Mouse (Mus musculus) lung, embryonic 15.5 days (tissue): ENCODE data around the gene Armc6. TPM values are rescaled to one million over a fixed set of nuclear protein-coding genes. Genes with fewer than 3 reads are reported as not detected.

Experiments used
- ATAC-seq: fragments of 200-750 bp; cut with Nextera tagmentation; 2 replicates; pipeline ENCODE4 v1.8.0; 2017; ENCODE audit warnings: moderate number of reproducible peaks, borderline replicate concordance; ENCODE audit not compliant: low FRiP score, low TSS enrichment; ENCODE audit errors: extremely low read depth
- H3K27ac ChIP-seq: fragments of 300-500 bp; sonication (generic); 2 replicates; pipeline ENCODE4 v1.5.1; 2015; ENCODE audit warnings: moderate library complexity, mild to moderate bottlenecking, inconsistent platforms
- H3K27me3 ChIP-seq: fragments of 300-500 bp; sonication (generic); 2 replicates; pipeline ENCODE4 v1.6.1; 2015; ENCODE audit warnings: inconsistent platforms
- H3K36me3 ChIP-seq: fragments of 300-500 bp; sonication (generic); 2 replicates; pipeline ENCODE4 v1.6.1; 2015; ENCODE audit warnings: inconsistent platforms
- H3K4me1 ChIP-seq: fragments of 300-500 bp; sonication (generic); 2 replicates; pipeline ENCODE4 v1.6.1; 2015; ENCODE audit warnings: inconsistent platforms
- H3K4me2 ChIP-seq: fragments of 300-500 bp; sonication (generic); 2 replicates; pipeline ENCODE4 v1.6.1; 2015; ENCODE audit warnings: inconsistent platforms, mild to moderate bottlenecking, moderate library complexity
- H3K4me3 ChIP-seq: fragments of 300-500 bp; sonication (generic); 2 replicates; pipeline ENCODE4 v1.5.1; 2015; ENCODE audit warnings: mild to moderate bottlenecking, inconsistent platforms
- H3K9ac ChIP-seq: fragments of 300-500 bp; sonication (generic); 2 replicates; pipeline ENCODE4 v1.6.1; 2015; ENCODE audit warnings: inconsistent platforms
- H3K9me3 ChIP-seq: fragments of 300-500 bp; sonication (generic); 2 replicates; pipeline ENCODE4 v1.6.1; 2016; ENCODE audit warnings: inconsistent platforms
- WGBS: fragments of 180-500 bp; shearing (Covaris S2); methylation state at CpG from one replicate; pipeline ENCODE4 v1.1.7; 2015; 5-methylcytosine and 5-hydroxymethylcytosine counted together
- polyA plus RNA-seq: library from polyadenylated mRNA; unstranded; fragments of >200 nt; fragmentation: Nextera tagmentation; extraction: Ambion mirVana; gene quantifications from 2 replicates; pipeline ENCODE4 v1.2.1, GENCODE M21; 2015

Gene Armc6
- polyA plus RNA-seq: 24.2 and 30.1 TPM in 2 replicates

DNA sequence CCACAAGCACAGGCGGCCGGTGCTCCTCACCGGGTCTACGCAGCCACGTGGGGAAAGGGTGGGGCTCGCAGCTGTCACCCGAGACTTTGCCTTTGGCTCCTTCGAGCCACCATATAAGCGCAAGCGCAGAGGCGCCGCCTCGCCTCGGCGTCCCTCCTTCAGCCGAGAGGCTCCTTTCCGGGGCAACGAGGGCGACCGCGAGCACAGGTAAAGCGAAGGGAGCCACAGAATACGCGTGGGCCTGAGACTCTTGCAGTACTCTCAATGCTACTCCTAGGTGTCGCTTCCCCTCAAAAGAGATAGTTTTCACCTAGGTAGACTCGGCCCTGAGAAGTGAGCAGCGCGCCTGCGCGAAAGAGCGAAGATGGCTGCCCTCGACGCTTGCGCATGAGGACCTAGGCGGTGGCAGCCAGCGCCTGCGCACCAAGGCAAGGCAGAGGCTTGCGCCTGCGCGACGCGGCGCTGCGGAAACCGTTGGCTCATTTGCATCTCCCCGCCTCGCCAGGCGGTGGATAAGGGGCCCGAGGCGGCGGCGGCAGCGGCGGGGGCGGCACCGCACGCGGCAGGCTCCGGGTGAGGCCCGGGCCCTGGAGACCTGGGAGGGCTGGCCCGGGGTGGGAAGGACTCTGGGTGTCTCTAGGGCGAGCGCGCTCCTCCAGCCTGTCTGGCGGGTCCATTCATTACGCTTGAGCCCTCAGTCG lies at the start of gene Armc6, which contains the start of gene Sugp2:
Gene Armc6 (minus strand): TSS at position 387 of the 701 bp plus-strand sequence.
Gene Sugp2 (plus strand): TSS at position 147 of the 701 bp plus-strand sequence.
- H3K27ac ChIP-seq: peak within 1 kb of the TSS; percentile 84
- peak within 1 kb of the TSS; percentile 92 for H3K4me2 ChIP-seq
- H3K9ac ChIP-seq: peak within 1 kb of the TSS; percentile 57
- H3K36me3 ChIP-seq: peaks cover 32% of the 10 kb centered on the region
- ATAC-seq: peak; percentile 98
- H3K4me1 ChIP-seq: peaks cover 22% of the 10 kb centered on the region
- H3K9me3 ChIP-seq: no peaks in the 10 kb centered on the region
- H3K4me3 ChIP-seq: peak within 1 kb of the TSS; percentile 87
- no peaks in the 10 kb centered on the region for H3K27me3 ChIP-seq
- 3% methylated on average over 67 of the region's 67 CpGs for WGBS

DNA sequence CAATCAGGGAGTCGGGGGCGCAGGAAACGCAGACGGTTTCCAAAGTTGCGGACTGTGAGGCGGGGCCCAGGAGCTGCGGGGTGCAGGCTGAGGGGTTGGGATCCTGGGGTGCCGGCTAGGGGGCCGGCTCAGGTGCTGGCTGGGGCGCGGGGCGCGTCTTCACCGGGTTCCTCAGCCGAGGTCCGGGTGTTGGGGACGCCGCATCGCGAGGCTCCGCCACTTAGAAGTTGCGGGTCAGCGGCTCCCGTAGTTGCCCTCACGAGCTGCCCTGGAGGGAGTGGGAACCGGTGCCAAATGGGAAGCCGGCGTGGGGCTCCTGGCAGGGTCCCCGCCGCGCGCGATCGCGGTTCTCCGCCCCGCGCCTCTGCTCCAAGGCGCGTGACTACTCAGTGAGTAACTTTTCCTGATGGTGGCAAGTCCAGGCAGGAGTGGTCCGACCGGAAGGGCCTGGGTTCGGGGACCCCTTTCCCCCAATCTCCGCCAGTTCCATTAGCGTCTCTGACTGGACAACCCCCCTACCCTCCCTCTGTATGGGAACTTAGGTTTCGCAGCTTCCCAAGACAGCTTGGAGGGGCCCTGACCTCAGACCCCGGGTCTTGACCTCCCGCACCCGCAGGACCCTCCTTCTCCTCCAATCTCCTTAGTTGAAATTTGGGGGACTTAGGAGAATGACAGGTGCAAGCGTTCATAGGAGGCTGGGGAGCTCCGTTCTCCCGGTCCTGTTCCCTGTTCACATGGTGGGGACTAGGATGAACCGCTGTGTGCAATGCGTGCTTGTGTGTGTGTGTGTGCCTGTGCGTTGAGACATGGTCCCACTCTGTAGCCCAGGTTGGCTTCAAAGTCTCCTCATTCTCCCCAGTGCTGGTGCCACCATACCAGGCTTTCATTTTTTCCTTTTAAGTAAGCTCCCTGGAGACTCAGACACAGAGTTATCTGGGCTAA lies 49.1 kb upstream of the Armc6 start:
- H3K9ac ChIP-seq: peak overlapping the region; percentile 89
- H3K27ac ChIP-seq: peak overlapping the region; percentile 83
- peak overlapping the region; percentile 82 for H3K4me3 ChIP-seq
- no peaks in the 10 kb centered on the region for H3K27me3 ChIP-seq
- peaks cover 27% of the 10 kb centered on the region for H3K4me1 ChIP-seq
- WGBS: under 1% methylated on average over 54 of the region's 55 CpGs
- ATAC-seq: peak; percentile 64
- peaks cover 34% of the 10 kb centered on the region for H3K36me3 ChIP-seq
- H3K9me3 ChIP-seq: no peaks in the 10 kb centered on the region
- peak overlapping the region; percentile 67 for H3K4me2 ChIP-seq

DNA sequence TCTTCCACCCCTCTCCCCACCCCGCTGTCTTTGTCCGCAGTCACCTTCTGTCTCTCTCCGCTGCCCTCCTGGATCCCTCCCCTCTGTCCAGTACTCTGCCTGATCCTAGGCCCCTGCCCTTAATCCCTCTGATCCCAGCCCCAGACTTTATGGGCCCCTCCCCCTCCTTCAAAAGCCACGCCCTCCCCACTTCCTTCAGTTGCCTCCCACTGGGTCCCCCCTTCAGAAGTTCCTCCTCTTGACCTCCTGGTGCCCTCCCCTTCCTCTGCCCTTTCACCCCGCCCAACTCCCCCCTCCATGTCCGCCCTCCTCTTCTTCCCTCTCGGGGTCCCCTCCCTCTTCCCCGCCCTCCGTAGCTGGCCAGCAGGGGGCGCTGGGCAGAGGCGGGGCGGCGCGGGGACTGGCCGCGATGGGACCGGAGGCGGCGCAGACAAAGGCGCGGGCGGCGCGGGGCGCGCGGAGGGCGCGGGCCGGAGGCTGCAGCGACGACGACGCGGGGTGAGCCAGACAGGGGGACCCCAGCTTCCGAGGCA lies 48.4 kb upstream of the Armc6 start, which contains the start of gene Homer3:
Gene Homer3 (plus strand): TSS at position 225 of the 533 bp plus-strand sequence.
- peak within 1 kb of the TSS; percentile 82 for H3K4me3 ChIP-seq
- peak within 1 kb of the TSS; percentile 89 for H3K9ac ChIP-seq
- peaks cover 29% of the 10 kb centered on the region for H3K36me3 ChIP-seq
- H3K4me1 ChIP-seq: peaks cover 33% of the 10 kb centered on the region
- no peaks in the 10 kb centered on the region for H3K27me3 ChIP-seq
- peak; percentile 93 for ATAC-seq
- H3K9me3 ChIP-seq: no peaks in the 10 kb centered on the region
- H3K27ac ChIP-seq: peak within 1 kb of the TSS; percentile 83
- H3K4me2 ChIP-seq: peak within 1 kb of the TSS; percentile 67
- 2% methylated on average over 36 of the region's 36 CpGs for WGBS

DNA sequence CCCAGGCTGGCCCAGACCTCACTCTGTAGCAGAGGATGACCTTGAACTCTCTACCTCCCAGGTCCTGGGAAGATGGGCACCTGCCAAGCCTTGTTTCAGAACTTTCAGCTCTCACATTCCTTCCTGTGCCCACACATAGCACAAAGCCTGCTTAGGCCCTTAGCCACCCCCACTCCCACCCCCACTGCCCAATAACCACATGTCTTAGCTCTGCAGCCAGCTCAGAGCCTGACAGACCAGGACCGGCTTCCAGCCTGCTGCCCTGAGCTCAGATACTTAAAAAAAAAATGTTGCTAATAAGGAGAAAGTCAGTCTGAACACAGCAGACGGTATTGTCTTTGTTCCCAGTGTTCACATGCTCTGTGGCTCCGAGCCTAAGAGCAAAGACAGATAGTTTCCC lies 46.7 kb upstream of the Armc6 start:
- Histone ChIP-seq H3K9me3 (no peaks in the 10 kb centered on the region), H3K36me3 (peaks cover 12% of the 10 kb centered on the region), H3K4me1 (peaks cover 33% of the 10 kb centered on the region), H3K27me3 (no peaks in the 10 kb centered on the region), H3K4me2 (no peak overlapping the region), H3K4me3 (no peak overlapping the region), H3K9ac (no peak overlapping the region), H3K27ac (peak overlapping the region; percentile 83)
- WGBS: 26% methylated on average over 3 of the region's 3 CpGs
- ATAC-seq: no peak

DNA sequence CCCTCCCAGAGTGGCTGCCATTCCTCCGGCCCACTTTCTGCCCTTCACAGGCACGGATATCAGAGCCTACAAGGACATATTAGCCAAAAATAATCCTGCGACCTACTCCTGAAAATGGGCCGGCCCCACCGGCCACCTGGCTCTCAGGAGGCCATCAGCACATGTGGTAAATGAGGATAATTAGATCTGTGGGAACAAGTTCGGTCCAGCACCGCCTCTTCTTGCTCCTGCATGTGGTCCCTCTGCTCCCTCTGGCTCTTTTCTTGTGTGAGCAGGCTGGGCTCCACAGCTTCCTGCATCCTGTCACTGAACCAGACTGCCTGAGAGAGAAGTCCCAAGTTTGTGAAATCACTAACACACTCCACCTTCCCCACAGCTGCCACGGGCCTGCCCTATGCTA lies 45.0 kb upstream of the Armc6 start:
- Histone ChIP-seq H3K27ac (no peak overlapping the region; the same call in 1 of the 2 replicates), H3K36me3 (no peaks in the 10 kb centered on the region), H3K9ac (no peak overlapping the region), H3K4me2 (no peak overlapping the region), H3K4me1 (peaks cover 33% of the 10 kb centered on the region), H3K9me3 (no peaks in the 10 kb centered on the region), H3K27me3 (no peaks in the 10 kb centered on the region), H3K4me3 (no peak overlapping the region)
- WGBS: 54% methylated on average over 8 of the region's 8 CpGs
- ATAC-seq: no peak

DNA sequence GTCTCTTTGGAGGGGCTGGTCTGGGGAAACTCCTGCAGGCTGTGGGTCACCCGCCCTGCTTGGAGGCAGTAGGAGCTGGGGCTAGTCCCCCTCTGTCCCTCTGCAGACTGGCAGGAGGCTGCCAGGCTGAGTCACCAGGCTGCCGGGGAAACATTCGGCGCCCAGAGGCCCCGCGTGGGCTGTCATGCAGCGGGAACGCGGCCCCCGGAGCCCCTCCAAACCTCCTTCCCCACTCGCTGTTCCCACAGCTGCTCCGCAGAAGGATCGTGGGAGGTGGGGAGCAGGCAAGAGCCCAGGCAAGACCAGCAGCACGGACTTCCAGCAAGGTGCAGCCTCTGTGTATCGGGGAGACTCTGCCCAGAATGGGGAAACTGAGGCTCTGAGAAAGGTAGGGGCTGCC lies 43.9 kb upstream of the Armc6 start:
- H3K27ac ChIP-seq: no peak overlapping the region
- peaks cover 31% of the 10 kb centered on the region for H3K4me1 ChIP-seq
- no peak for ATAC-seq
- no peaks in the 10 kb centered on the region for H3K27me3 ChIP-seq
- no peaks in the 10 kb centered on the region for H3K9me3 ChIP-seq
- WGBS: 43% methylated on average over 15 of the region's 15 CpGs
- no peak overlapping the region for H3K4me2 ChIP-seq
- no peak overlapping the region for H3K4me3 ChIP-seq
- no peaks in the 10 kb centered on the region for H3K36me3 ChIP-seq
- no peak overlapping the region for H3K9ac ChIP-seq

DNA sequence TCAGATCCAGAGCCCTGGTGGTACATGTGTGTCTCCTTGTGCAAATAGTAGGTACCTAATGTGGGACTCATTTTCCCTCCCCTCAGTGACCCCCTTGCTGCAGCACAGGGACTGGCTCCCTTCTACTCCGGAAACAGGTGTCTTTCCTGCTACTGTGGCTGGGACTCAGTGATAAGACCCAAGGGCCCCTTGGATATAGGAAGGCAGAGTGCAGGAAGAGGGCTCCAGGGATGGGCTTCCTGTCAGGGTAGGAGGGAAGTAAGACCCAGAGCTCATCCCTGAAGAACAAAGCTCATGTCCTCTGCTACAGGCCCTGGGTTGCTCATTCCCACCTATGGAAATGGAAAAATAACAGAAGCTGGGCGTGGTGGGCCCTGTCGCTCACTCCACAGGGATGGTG lies 42.2 kb upstream of the Armc6 start:
- Histone ChIP-seq H3K4me1 (peaks cover 24% of the 10 kb centered on the region), H3K9me3 (no peaks in the 10 kb centered on the region), H3K9ac (no peak overlapping the region), H3K27ac (peak overlapping the region; percentile 79), H3K4me2 (no peak overlapping the region), H3K4me3 (no peak overlapping the region), H3K36me3 (no peaks in the 10 kb centered on the region), H3K27me3 (no peaks in the 10 kb centered on the region)
- 57% methylated on average over 3 of the region's 3 CpGs for WGBS
- peak; percentile 50; the same call in 1 of the 2 replicates for ATAC-seq

DNA sequence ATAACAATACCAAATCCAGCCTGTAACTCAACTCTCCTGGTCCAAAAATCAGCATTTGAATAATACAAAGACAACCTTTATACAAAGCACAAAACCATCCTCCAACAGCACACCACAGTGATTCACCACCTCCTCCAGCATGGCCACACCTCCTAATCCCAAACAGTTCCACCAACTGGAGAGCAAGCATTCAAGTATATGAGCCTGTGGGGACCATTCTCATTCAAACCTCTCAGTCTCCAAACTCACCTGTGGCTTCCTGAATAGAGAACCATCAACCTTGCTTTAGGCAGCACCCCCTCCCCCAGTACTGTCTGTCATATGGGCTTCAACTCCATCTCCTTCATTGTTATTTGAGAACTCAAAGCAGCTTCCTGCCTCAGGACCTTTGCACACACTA lies 40.1 kb upstream of the Armc6 start:
- peaks cover 13% of the 10 kb centered on the region; the same call in 1 of the 2 replicates for H3K4me1 ChIP-seq
- no peaks in the 10 kb centered on the region for H3K27me3 ChIP-seq
- ATAC-seq: no peak
- no peaks in the 10 kb centered on the region for H3K36me3 ChIP-seq
- no peak overlapping the region for H3K4me3 ChIP-seq
- H3K27ac ChIP-seq: no peak overlapping the region
- H3K4me2 ChIP-seq: no peak overlapping the region
- H3K9ac ChIP-seq: no peak overlapping the region
- no peaks in the 10 kb centered on the region for H3K9me3 ChIP-seq

DNA sequence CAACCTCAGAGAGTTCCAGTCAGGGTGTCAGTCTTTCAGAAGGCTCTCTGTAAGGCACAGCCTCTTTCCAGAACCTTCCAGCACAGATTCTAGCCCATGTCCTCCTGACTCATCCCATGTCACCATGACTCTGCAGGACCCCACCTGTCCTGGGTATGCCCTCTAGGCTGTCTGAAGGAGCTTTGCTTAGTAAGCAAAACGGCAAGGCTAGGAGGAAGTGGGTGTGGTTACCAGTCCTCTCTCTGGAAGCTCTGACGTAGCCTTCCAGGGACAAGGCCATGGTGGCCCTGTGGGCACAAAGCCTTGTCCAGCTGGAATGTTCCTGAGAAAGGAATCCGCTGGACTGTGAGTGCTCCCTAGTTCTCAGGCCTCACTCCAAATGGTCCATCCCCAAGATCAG lies 38.7 kb upstream of the Armc6 start:
- H3K27me3 ChIP-seq: no peaks in the 10 kb centered on the region
- H3K36me3 ChIP-seq: no peaks in the 10 kb centered on the region
- 0 out of 2 replicates have a peak, but pooled peaks cover 8% of the 10 kb centered on the region for H3K4me1 ChIP-seq
- H3K9me3 ChIP-seq: no peaks in the 10 kb centered on the region
- ATAC-seq: peak; percentile 47; the same call in 1 of the 2 replicates
- WGBS: 34% methylated on average over 3 of the region's 3 CpGs
- H3K27ac ChIP-seq: no peak overlapping the region
- no peak overlapping the region for H3K4me3 ChIP-seq
- no peak overlapping the region for H3K4me2 ChIP-seq
- H3K9ac ChIP-seq: no peak overlapping the region

DNA sequence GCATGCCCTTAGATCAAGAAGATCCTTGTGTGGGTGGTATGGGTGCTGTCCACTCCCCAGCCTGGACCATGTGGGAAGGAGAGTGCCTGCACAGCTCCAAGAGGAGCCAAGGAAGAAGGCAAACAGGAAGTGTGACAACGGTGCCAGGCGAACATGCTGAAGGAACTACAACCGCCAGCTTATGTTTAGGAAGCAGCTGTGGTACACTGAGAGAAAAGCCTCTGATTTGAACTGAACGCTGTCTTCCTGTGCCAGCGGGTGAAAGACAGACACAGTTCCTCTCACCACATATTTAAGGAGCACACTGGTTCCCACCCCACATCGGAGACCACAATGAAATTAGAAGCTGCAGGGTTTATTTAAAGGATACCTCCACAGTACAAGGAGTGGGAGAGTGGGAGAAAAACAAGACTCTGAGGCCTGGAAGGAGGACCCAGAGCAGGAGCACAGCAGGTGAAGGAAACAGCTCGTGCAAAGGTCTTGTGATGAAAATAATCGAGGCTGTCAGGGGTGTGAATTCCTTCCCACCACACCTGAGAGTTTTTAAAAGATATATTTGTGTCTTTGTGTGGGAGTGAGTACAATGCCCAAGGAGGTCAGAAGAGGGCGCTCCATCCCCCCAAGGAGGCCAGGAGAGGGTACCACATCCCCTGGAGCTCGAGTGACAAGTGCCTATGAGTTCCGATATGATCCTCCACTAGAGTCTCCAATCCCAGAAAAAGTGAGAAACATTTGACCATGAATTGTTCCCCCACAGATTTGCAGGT lies 34.7 kb upstream of the Armc6 start:
- H3K27me3 ChIP-seq: no peaks in the 10 kb centered on the region
- no peak for ATAC-seq
- peak overlapping the region; percentile 21; the same call in 1 of the 2 replicates for H3K27ac ChIP-seq
- no peak overlapping the region for H3K4me3 ChIP-seq
- peaks cover 7% of the 10 kb centered on the region for H3K36me3 ChIP-seq
- WGBS: 41% methylated on average over 11 of the region's 11 CpGs
- H3K4me1 ChIP-seq: 0 out of 2 replicates have a peak, but pooled peaks cover 7% of the 10 kb centered on the region
- H3K9me3 ChIP-seq: no peaks in the 10 kb centered on the region
- H3K9ac ChIP-seq: no peak overlapping the region
- no peak overlapping the region for H3K4me2 ChIP-seq

DNA sequence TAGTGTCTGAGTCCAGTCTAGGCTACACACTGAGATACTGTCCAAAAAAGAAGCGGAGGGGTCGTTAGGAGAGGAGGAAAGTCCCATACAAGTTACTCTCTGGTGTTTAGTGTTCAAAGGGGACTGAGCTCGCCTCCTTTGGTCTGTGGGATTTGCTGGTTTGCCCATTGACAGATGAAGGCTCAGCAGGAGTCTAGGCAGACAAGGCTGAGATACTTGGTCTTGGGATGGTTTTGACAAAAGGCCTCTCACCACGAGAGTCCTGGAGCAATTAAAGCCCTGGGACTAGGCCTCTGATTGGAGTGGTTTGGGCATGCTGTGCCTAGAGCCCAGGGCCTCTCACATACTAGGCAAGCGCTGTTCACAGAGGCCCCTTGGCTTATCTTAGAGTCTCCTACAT lies 34.0 kb upstream of the Armc6 start:
- 65% methylated on average over 5 of the region's 5 CpGs for WGBS
- H3K27me3 ChIP-seq: no peaks in the 10 kb centered on the region
- H3K9me3 ChIP-seq: no peaks in the 10 kb centered on the region
- H3K4me3 ChIP-seq: no peak overlapping the region
- 0 out of 2 replicates have a peak overlapping the region, but pooled peaks have one; percentile 21 for H3K27ac ChIP-seq
- H3K4me1 ChIP-seq: 0 out of 2 replicates have a peak, but pooled peaks cover 7% of the 10 kb centered on the region
- no peak overlapping the region for H3K4me2 ChIP-seq
- no peak for ATAC-seq
- no peak overlapping the region for H3K9ac ChIP-seq
- H3K36me3 ChIP-seq: peaks cover 13% of the 10 kb centered on the region
